ENCODE assay signal across 16 mouse cellular contexts in genomic region chr1:172329616-172330015, GRCm38 (mm10). TPM values are rescaled to one million over a fixed set of nuclear protein-coding genes. Genes with fewer than 3 reads are reported as not detected.
DNase-seq lines count a peak whose midpoint lies in the region; ATAC-seq and TF ChIP-seq lines count a peak whose summit lies in the region.
"Had no signal": no experiment of that assay in that cellular context is flagged by ENCODE, and none has a peak within 500 bp of the region (broad histone marks: within the 10 kb centered on the region; RNA-seq: fewer than 3 reads in every experiment).

No protein-coding gene starts in this region.

- TF ChIP-seq CTCF in cortical plate, adult 2 months (IDR thresholded peaks at IDR 0.05; ENCODE audit: extremely low read depth, insufficient read depth, low read length): no peak

- peaks cover 16% of the 10 kb centered on the region for H3K27me3 ChIP-seq in forebrain, embryonic 11.5 days (ENCODE audit: control insufficient read depth, insufficient read depth, low read length)
- H3K27me3 ChIP-seq in hindbrain, embryonic 13.5 days: peaks cover 25% of the 10 kb centered on the region
- H3K27me3 ChIP-seq in midbrain, embryonic 15.5 days (replicated peaks): peaks cover 6% of the 10 kb centered on the region

- H3K4me1 ChIP-seq in cortical plate, adult 2 months (ENCODE audit: control insufficient read depth, insufficient read depth, low read length): peaks cover 9% of the 10 kb centered on the region
- H3K4me1 ChIP-seq in forebrain, embryonic 11.5 days (replicated peaks; ENCODE audit: control insufficient read depth, insufficient read depth, low read length): peaks cover 9% of the 10 kb centered on the region
- peaks cover 31% of the 10 kb centered on the region for H3K4me1 ChIP-seq in hindbrain, embryonic 13.5 days (replicated peaks)
- H3K4me1 ChIP-seq in midbrain, embryonic 15.5 days: peaks cover 23% of the 10 kb centered on the region

- DNase-seq in forebrain, embryonic 11.5 days (ENCODE audit: low spot score): no peak
- no peak for DNase-seq in gastrocnemius, adult 8-10 months (ENCODE audit: low spot score in 2 of 2)
- no peak for DNase-seq in ovary, postnatal 36 days (ENCODE audit: low spot score)
- DNase-seq in right cerebral cortex, adult 2 months (ENCODE audit: low spot score in 2 of 2): no peak
- DNase-seq: adrenal gland, postnatal 14 days; lung, postnatal 10 days; spleen, adult 18-20 months had no signal

- TF ChIP-seq POLR2A in cortical plate, adult 2 months (IDR thresholded peaks at IDR 0.05; ENCODE audit: extremely low read depth, insufficient read depth, low read length): no peak

- H3K9ac ChIP-seq in forebrain, embryonic 11.5 days (ENCODE audit: low read length): no peak overlapping the region
- H3K9ac ChIP-seq in hindbrain, embryonic 13.5 days: peak overlapping the region; percentile 71; the same call in 1 of the 2 replicates
- no peak overlapping the region for H3K9ac ChIP-seq in midbrain, embryonic 15.5 days
- H3K9ac ChIP-seq: embryonic facial prominence, embryonic 15.5 days had no signal

- no peak for ATAC-seq in forebrain, embryonic 11.5 days (replicated peaks; ENCODE audit: low FRiP score)
- peak; percentile 9; the same call in 1 of the 2 replicates for ATAC-seq in hindbrain, embryonic 13.5 days (ENCODE audit: low FRiP score)
- peak; percentile 52 for ATAC-seq in midbrain, embryonic 15.5 days (replicated peaks)
- ATAC-seq: CD4-positive, CD25-positive, alpha-beta regulatory T cell, adult 4 months had no signal

- no peaks in the 10 kb centered on the region for H3K9me3 ChIP-seq in forebrain, embryonic 11.5 days (ENCODE audit: control insufficient read depth, low read length)
- no peaks in the 10 kb centered on the region for H3K9me3 ChIP-seq in hindbrain, embryonic 13.5 days
- H3K9me3 ChIP-seq in midbrain, embryonic 15.5 days: no peaks in the 10 kb centered on the region
- H3K9me3 ChIP-seq: embryonic facial prominence, embryonic 15.5 days had no signal

- peak overlapping the region; percentile 12; the same call in 1 of the 2 replicates for H3K4me2 ChIP-seq in forebrain, embryonic 11.5 days (ENCODE audit: low read depth, low read length, severe bottlenecking)
- H3K4me2 ChIP-seq in hindbrain, embryonic 13.5 days: peak overlapping the region; percentile 57
- peak overlapping the region; percentile 69 for H3K4me2 ChIP-seq in midbrain, embryonic 15.5 days
- H3K4me2 ChIP-seq: embryonic facial prominence, embryonic 15.5 days had no signal

- WGBS in forebrain, embryonic 11.5 days: 76% methylated on average over 6 of the region's 6 CpGs
- WGBS in hindbrain, embryonic 13.5 days: 62% methylated on average over 6 of the region's 6 CpGs
- WGBS in midbrain, embryonic 15.5 days: 64% methylated on average over 6 of the region's 6 CpGs

- no peaks in the 10 kb centered on the region for H3K36me3 ChIP-seq in forebrain, embryonic 11.5 days (ENCODE audit: control insufficient read depth, insufficient read depth, low read length)
- no peaks in the 10 kb centered on the region for H3K36me3 ChIP-seq in hindbrain, embryonic 13.5 days
- H3K36me3 ChIP-seq in midbrain, embryonic 15.5 days (replicated peaks): no peaks in the 10 kb centered on the region
- H3K36me3 ChIP-seq: embryonic facial prominence, embryonic 15.5 days had no signal

- H3K27ac ChIP-seq in cortical plate, adult 2 months (ENCODE audit: insufficient read depth, low read length): peak overlapping the region; percentile 9; the same call in 1 of the 2 replicates
- no peak overlapping the region for H3K27ac ChIP-seq in forebrain, embryonic 11.5 days (ENCODE audit: low read depth, low read length)
- no peak overlapping the region for H3K27ac ChIP-seq in hindbrain, embryonic 13.5 days
- H3K27ac ChIP-seq in midbrain, embryonic 15.5 days: peak overlapping the region; percentile 61
- H3K27ac ChIP-seq: embryonic facial prominence, embryonic 15.5 days; stomach, postnatal 0 days had no signal

- H3K4me3 ChIP-seq in cortical plate, adult 2 months (ENCODE audit: insufficient read depth, low read length): peak overlapping the region; percentile 96; the same call in 1 of the 2 replicates
- H3K4me3 ChIP-seq in forebrain, embryonic 11.5 days (ENCODE audit: low read depth, low read length): no peak overlapping the region
- 0 out of 2 replicates have a peak overlapping the region, but pooled peaks have one; percentile 38 for H3K4me3 ChIP-seq in hindbrain, embryonic 13.5 days
- no peak overlapping the region for H3K4me3 ChIP-seq in midbrain, embryonic 15.5 days
- H3K4me3 ChIP-seq: embryonic facial prominence, embryonic 15.5 days had no signal

RNA-seq across cellular contexts. Expression of gene Kcnj9, which starts 0.5 kb away (rescaled TPM):
- 169 and 180 TPM in 2 replicates for polyA plus RNA-seq in cortical plate, adult 2 months (2012; rRNA removed)
- 0.68 and 0.89 TPM in 2 replicates for polyA plus RNA-seq in forebrain, embryonic 11.5 days (2014; fragmentation: Nextera tagmentation; extraction: Ambion mirVana)
- polyA plus RNA-seq in hindbrain, embryonic 13.5 days (2015; fragmentation: Nextera tagmentation; extraction: Ambion mirVana): 2.2 and 2.5 TPM in 2 replicates
- polyA plus RNA-seq in midbrain, embryonic 15.5 days (2015; fragmentation: Nextera tagmentation; extraction: Ambion mirVana): 5.6 and 5.9 TPM in 2 replicates
- not detected for total RNA-seq in gastrocnemius, adult 8-10 months (2022)
- total RNA-seq: common myeloid progenitor, adult 5-6 weeks had no signal
- polyA plus RNA-seq: CD4-positive, CD25-positive, alpha-beta regulatory T cell, adult 4 months; heart, embryonic 14.5 days; kidney, embryonic 16.5 days had no signal

RNA-seq across cellular contexts. Expression of gene Kcnj10, which starts 11.4 kb away (rescaled TPM):
- 96.8 and 102 TPM in 2 replicates for polyA plus RNA-seq in cortical plate, adult 2 months (2012; rRNA removed)
- 0.69 and 0.73 TPM in 2 replicates for polyA plus RNA-seq in forebrain, embryonic 11.5 days (2014; fragmentation: Nextera tagmentation; extraction: Ambion mirVana)
- polyA plus RNA-seq in hindbrain, embryonic 13.5 days (2015; fragmentation: Nextera tagmentation; extraction: Ambion mirVana): 1.6 and 1.7 TPM in 2 replicates
- polyA plus RNA-seq in midbrain, embryonic 15.5 days (2015; fragmentation: Nextera tagmentation; extraction: Ambion mirVana): 1.8 TPM in 2 replicates
- under 1 TPM in 2 of 4 experiments, not detected in 2; 0.04 to 0.05 TPM for total RNA-seq in gastrocnemius, adult 8-10 months (2022)
- polyA plus RNA-seq: CD4-positive, CD25-positive, alpha-beta regulatory T cell, adult 4 months; heart, embryonic 14.5 days had no signal

RNA-seq across cellular contexts. Expression of gene Atp1a2, which starts 31.8 kb away (rescaled TPM):
- polyA plus RNA-seq in cortical plate, adult 2 months (2012; rRNA removed): 534 and 567 TPM in 2 replicates
- polyA plus RNA-seq in forebrain, embryonic 11.5 days (2014; fragmentation: Nextera tagmentation; extraction: Ambion mirVana): 1.5 and 2.1 TPM in 2 replicates
- polyA plus RNA-seq in hindbrain, embryonic 13.5 days (2015; fragmentation: Nextera tagmentation; extraction: Ambion mirVana): 41.5 and 42.3 TPM in 2 replicates
- 56.5 and 63.1 TPM in 2 replicates for polyA plus RNA-seq in midbrain, embryonic 15.5 days (2015; fragmentation: Nextera tagmentation; extraction: Ambion mirVana)
- 100 to 1,000 TPM; 819 to 944 (median 894) TPM for total RNA-seq in gastrocnemius, adult 8-10 months (2022)
- total RNA-seq: common myeloid progenitor, adult 5-6 weeks had no signal

RNA-seq across cellular contexts. Expression of gene Pigm, which starts 46.7 kb away (rescaled TPM):
- 6.5 TPM in 2 replicates for polyA plus RNA-seq in cortical plate, adult 2 months (2012; rRNA removed)
- 13.7 and 14.8 TPM in 2 replicates for polyA plus RNA-seq in forebrain, embryonic 11.5 days (2014; fragmentation: Nextera tagmentation; extraction: Ambion mirVana)
- 4.7 and 4.9 TPM in 2 replicates for polyA plus RNA-seq in hindbrain, embryonic 13.5 days (2015; fragmentation: Nextera tagmentation; extraction: Ambion mirVana)
- polyA plus RNA-seq in midbrain, embryonic 15.5 days (2015; fragmentation: Nextera tagmentation; extraction: Ambion mirVana): 4.0 and 4.1 TPM in 2 replicates
- total RNA-seq in gastrocnemius, adult 8-10 months (2022): 1 to 10 TPM; 3.2 to 3.4 (median 3.2) TPM

Comparison
In these comparisons a context has a peak if more than half of its experiments do, and no peak if none do; other contexts are left out.
1. H3K27ac ChIP-seq: peak in cortical plate, adult 2 months (single experiment) and midbrain, embryonic 15.5 days (single experiment); none in forebrain, embryonic 11.5 days (single experiment) and hindbrain, embryonic 13.5 days (single experiment).
2. H3K4me3 ChIP-seq: peak in cortical plate, adult 2 months (single experiment) and hindbrain, embryonic 13.5 days (single experiment); none in forebrain, embryonic 11.5 days (single experiment) and midbrain, embryonic 15.5 days (single experiment).
3. H3K4me2 ChIP-seq: peak in every context shown above with its lines; median percentile 69 in midbrain, embryonic 15.5 days; 57 in hindbrain, embryonic 13.5 days; 12 in forebrain, embryonic 11.5 days.
4. RNA of gene Kcnj9, which starts 0.5 kb away (polyA plus RNA-seq): 169 to 180 TPM in cortical plate, adult 2 months; 5.6 to 5.9 TPM in midbrain, embryonic 15.5 days, 2.2 to 2.5 TPM in hindbrain, embryonic 13.5 days and 0.68 to 0.89 TPM in forebrain, embryonic 11.5 days; every median in the first group is over 10 times any median in the second.
5. RNA of gene Kcnj10, which starts 11.4 kb away (polyA plus RNA-seq): 96.8 to 102 TPM in cortical plate, adult 2 months; 1.8 TPM in midbrain, embryonic 15.5 days, 1.6 to 1.7 TPM in hindbrain, embryonic 13.5 days and 0.69 to 0.73 TPM in forebrain, embryonic 11.5 days; every median in the first group is over 10 times any median in the second.
6. RNA of gene Atp1a2, which starts 31.8 kb away (polyA plus RNA-seq): 534 to 567 TPM in cortical plate, adult 2 months, 56.5 to 63.1 TPM in midbrain, embryonic 15.5 days and 41.5 to 42.3 TPM in hindbrain, embryonic 13.5 days; 1.5 to 2.1 TPM in forebrain, embryonic 11.5 days; every median in the first group is over 10 times any median in the second.